Mouse (Mus musculus): Measurements from ENCODE around the gene Rbp7.

DNA sequence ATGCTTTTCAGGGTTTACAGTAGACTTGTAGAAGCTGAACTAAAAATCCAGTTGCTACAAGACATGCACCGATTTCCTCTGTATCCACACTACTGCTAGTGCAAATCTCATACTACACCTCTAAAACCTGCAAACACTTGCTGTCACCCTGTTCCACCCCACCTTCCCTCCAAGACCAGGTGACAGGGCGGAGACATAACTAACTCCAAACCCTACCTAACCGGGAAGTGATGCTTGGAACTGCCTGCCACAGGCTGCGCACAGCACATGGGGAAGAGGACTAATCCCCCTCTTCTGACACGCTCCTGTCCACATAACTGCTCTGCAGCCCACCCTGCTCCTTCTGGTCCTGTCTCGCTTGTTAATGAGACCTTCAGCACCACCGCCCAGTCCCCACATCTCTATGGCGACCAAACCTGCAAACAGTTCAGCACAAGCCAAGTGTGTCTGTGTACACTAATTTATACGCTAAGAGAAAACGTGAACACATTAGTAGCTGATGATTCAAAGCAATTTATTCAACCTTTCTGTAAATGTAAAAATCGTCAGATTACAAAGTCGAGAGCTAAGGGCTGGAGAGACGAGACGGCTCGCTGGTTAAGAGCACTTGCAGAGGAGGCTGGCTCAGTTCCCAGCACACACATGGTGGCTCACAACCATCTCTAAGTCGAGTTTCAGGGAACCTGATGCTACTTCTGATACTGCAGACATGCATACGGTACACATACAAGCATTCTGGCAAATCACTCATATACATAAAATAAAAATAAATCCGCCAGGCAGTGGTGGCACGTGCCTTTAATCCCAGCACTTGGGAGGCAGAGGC, 49.9 kb downstream of the Rbp7 start:
- no peak for TF ChIP-seq CTCF (conservative IDR thresholded peaks at IDR 0.05 in 1 of 2, IDR thresholded peaks at IDR 0.05 in 1 of 2; ENCODE audit: low read depth in 2 of 2, low read length in 2 of 2)
- no peak for TF ChIP-seq MAZ (IDR thresholded peaks at IDR 0.05; ENCODE audit: low read depth, low read length)
- TF ChIP-seq MAX (IDR thresholded peaks at IDR 0.05; ENCODE audit: low read length) = no peak
- no peak for TF ChIP-seq USF2 (conservative IDR thresholded peaks at IDR 0.05; ENCODE audit: low read depth, low read length)
- no peak for TF ChIP-seq POLR2A (IDR thresholded peaks at IDR 0.05; ENCODE audit: low read depth, low read length)
- no peak for TF ChIP-seq MEF2A (IDR thresholded peaks at IDR 0.05; ENCODE audit: borderline replicate concordance, low read depth, low read length)
- no peak for TF ChIP-seq ELF1 (IDR thresholded peaks at IDR 0.05; ENCODE audit: low read depth, low read length)
- no peak for TF ChIP-seq ZC3H11A (IDR thresholded peaks at IDR 0.05; ENCODE audit: low read depth, low read length)
- TF ChIP-seq RCOR1 (conservative IDR thresholded peaks at IDR 0.05; ENCODE audit: low read depth, low read length) = no peak
- TF ChIP-seq UBTF (IDR thresholded peaks at IDR 0.05; ENCODE audit: low read depth, low read length) = no peak
- TF ChIP-seq HCFC1 (IDR thresholded peaks at IDR 0.05; ENCODE audit: low read depth, low read length) = no peak
- no peak for TF ChIP-seq RAD21 (IDR thresholded peaks at IDR 0.05; ENCODE audit: low read depth, low read length)
- TF ChIP-seq NELFE (IDR thresholded peaks at IDR 0.05; ENCODE audit: low read depth, low read length) = no peak

Data from CH12.LX (cell line).